Mouse (Mus musculus): ENCODE data around the gene Myl7. TPM values are rescaled to one million over a fixed set of nuclear protein-coding genes. Genes with fewer than 3 reads are reported as not detected.
A peak's percentile ranks its signal among the peaks of the same experiment; 100 is the strongest.

Myl7 gene
- total RNA-seq, 2 experiments from 2014 or later: not detected

DNA sequence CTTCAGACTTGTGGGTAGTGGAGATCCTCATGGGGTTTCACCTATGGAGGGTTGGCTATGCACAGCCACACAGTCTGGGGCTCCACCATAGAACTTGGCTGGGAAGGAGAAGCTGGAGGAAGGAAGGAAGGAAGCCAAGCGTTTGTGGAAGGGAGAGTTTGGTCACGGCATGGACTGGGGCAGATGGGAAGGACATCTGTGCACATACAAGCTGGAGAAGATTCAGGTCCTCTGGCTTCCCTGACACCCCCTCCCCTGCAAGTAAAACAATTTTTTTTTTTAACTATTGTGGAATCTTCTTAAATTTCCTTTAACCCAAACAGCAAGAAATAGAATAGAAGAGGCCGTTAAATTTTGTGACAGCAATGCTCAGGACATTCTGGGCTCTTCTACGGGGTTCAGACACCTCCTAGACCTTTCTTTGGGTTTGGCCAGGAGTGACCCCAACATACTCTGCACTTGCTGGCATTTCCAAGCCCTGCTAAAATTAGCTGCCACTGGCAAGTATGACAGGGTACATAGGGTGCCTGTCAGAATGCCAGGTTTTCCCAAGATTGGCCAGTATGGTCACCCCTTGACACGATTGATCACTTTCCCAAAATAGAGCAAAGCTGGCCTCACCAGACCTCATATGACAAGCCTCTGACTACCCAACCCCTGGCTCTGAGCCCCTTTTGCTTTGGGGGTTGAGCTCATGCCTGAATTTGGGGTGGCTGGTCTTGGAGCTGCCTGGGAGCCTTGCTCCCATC is 17.0 kb upstream of the Myl7 start:
- intact Hi-C loops (cut with DNase I): no loop called here
- no peak for TF ChIP-seq CTCF (IDR thresholded peaks at IDR 0.05)
- H3K27ac ChIP-seq: peak overlapping the region; percentile 82
- DNase-seq: peak; percentile 78
- peak overlapping the region; percentile 53 for H3K4me3 ChIP-seq

DNA sequence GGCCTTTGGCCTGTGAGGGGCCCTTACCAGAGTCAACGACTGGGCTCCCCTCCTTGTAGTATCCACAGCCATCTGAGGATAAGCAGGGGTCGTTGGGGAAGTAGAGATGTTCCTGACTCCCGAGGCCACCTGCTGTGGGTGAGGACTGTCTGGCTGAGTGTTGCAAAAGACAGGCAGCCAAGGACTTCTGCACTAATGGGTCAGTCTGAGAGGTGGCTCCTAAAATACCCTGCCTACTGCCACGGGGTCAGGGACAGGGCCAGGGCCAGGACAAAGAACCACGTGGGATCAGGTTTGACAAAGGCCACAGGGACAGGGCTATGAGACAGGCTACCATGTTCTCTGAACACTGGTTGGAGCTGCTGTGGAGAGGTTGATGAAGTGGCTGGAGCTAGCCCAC is 16.4 kb upstream of the Myl7 start:
- peak; percentile 58 for DNase-seq
- no peak for TF ChIP-seq CTCF (IDR thresholded peaks at IDR 0.05)
- Histone ChIP-seq H3K4me3 (peak overlapping the region; percentile 52), H3K27ac (peak overlapping the region; percentile 82)
- intact Hi-C loops (cut with DNase I): no loop called here

DNA sequence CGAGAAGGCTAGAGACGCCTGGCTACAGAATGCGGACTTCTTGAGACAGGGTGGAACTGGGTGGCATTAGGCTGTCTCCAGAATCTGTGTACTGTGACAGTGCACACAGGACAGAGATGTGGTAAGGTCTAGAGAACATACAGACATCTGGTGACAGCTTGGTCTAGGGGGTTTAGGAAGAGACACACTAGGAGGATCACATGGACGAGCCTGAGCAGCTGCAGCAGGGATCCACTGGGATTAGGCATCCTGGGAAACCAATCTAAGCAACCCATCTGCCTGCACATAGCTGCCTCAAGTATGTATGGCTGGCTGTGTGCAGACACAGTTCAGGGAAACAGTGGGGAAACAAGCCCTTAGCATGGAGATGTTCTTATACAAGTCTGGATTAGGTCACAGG is 15.4 kb upstream of the Myl7 start:
- Histone ChIP-seq H3K4me3 (no peak overlapping the region; the same call in 1 of the 2 replicates), H3K27ac (peak overlapping the region; percentile 82)
- DNase-seq: no peak
- intact Hi-C loops (cut with DNase I): no loop called here
- TF ChIP-seq CTCF (IDR thresholded peaks at IDR 0.05): no peak

DNA sequence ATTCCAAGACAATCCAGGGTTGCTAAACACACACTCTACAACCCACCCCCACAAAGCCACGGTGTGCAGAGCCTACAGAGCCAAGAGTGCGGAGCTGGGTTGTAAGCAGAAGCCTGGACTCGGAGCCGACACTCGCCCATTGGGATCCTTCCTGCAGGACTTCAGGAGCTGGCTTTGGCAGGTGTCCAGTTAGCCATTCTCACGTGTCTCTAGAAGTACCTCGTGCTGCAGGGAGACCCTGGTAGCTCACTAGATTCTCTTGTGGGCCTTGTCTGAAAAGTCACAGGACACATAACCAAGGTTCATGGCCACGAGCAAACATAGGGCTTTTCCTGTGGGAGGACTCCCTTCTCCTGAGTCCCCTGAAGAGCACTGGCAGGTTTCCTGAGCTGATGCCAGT is 14.7 kb upstream of the Myl7 start:
- DNase-seq: peak; percentile 39
- intact Hi-C loops (cut with DNase I): no loop called here
- H3K27ac ChIP-seq: peak overlapping the region; percentile 82
- H3K4me3 ChIP-seq: no peak overlapping the region
- no peak for TF ChIP-seq CTCF (IDR thresholded peaks at IDR 0.05)

DNA sequence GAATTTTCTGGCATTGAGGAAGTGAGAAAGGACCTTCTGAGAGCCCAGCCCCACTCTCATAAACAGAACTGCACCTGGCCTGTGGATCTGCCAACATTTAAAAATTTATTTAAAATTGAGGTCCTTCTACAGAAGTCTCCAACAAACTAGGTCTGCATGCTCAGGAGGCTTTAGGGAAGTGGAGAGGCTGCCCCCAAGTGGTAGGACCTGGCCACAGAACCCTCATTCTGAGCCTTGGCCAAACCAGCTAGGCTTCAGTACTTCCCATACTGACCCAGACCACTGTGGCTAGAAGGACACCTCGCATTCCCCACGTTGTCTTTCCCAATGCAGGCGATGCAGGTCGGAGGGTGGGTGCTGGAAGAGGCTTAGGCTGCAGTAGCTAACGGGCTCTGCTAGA is 14.1 kb upstream of the Myl7 start:
- intact Hi-C loops (cut with DNase I): no loop called here
- peak; percentile 84 for TF ChIP-seq CTCF (IDR thresholded peaks at IDR 0.05)
- Histone ChIP-seq H3K27ac (peak overlapping the region; percentile 82; the same call in 1 of the 2 replicates), H3K4me3 (peak overlapping the region; percentile 28)
- peak; percentile 73 for DNase-seq

DNA sequence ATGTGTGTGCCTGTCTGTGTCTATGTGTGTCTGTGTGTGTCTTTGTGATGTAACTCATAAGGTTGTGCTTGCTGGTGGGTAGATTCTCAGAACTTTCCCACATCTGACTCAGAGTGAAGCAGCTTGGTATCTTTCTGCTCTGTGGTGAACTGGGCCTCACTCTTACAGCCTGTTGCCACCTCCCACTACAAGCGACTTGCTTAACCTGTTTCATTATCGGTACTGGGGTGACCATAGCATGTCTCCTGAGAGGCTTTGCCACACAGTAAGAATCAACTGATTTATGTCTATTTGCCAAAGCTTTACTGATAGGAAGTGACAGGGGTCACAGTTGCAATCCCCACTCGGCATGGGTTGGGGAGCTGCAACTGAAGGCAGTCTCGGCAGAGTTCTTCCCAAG is 10.1 kb upstream of the Myl7 start:
- Histone ChIP-seq H3K4me3 (no peak overlapping the region), H3K27ac (no peak overlapping the region)
- no peak for TF ChIP-seq CTCF (IDR thresholded peaks at IDR 0.05)
- intact Hi-C loops (cut with DNase I): no loop called here
- no peak for DNase-seq

DNA sequence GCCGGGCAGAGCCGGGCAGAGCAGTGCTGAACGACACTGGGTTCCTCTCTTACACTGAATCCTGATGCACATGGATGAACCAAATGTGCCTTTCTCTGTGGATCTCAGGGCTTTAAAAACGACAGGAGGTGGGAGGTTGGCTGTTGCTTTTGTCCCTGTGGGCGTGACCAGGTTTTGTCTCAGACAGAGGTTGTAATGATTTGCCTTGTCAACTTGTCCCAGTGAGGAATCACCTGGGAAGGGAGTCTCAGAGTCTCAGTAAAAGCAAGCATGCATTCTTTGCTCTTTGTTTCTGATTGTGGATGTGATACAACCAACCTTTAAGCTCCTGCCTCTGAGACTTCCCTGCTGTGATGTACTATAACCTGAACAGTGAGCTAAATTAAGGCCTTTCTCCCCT is 8.5 kb upstream of the Myl7 start:
- TF ChIP-seq CTCF (IDR thresholded peaks at IDR 0.05): no peak
- intact Hi-C loops (cut with DNase I): no loop called here
- Histone ChIP-seq H3K4me3 (no peak overlapping the region), H3K27ac (no peak overlapping the region)
- no peak for DNase-seq

DNA sequence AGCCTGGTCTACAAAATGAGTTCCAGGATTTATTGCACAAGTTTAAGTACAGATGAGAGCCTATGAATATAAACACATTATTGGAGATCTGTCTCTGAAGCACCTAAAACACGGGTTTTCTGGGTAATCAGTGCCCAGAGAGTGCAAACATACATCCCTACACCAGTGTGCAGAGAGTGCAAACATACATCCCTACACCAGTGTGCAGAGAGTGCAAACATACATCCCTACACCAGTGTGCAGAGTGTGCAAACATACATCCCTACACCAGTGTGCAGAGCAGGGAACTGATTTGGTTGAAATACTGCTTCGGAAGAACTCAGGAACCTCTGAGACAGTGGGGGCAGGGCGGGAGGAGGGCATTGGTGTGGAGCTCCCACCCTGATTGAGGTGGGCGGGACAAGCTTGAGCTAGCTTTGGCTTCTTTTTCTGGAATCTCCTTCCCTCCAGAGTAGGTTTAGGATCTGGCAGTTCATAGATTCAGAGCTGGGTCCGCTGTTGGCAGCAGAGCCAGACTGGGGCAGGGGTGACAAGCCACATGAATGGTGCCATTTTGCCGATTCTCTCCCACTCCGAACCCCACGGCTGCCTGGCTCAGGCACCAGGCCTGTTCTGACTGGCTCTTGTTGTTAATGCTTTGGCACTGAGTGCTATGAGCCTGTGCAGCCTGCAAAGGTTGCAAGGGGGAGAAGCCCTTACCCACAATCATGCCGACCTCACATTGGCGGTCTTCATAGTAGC is 7.4 kb upstream of the Myl7 start:
- no peak for DNase-seq
- intact Hi-C loops (cut with DNase I): no loop called here

DNA sequence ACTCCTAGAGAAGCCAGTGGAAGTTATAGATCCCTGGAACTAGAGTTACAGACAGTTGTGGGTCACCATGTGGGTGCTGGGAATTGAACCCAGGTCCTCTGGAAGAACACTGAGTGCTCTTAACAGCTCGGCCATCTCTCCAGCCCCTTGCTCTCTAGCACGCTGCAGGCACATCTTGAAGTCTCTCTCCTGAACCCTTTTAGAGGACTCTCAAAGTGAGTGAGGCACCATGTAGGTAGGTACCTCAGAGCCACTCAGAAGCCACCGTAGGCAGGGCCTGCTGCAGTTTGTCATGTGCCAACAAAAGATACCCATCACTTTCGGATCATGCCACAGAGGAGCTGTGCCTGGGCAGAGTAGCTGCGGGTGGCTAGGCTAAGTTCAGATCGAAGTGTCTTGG is 6.3 kb upstream of the Myl7 start:
- intact Hi-C loops (cut with DNase I): no loop called here
- no peak for DNase-seq
- Histone ChIP-seq H3K4me3 (no peak overlapping the region), H3K27ac (no peak overlapping the region)
- no peak for TF ChIP-seq CTCF (IDR thresholded peaks at IDR 0.05)

More for the DNA sequence above, 7.4 kb upstream of the Myl7 start:
- TF ChIP-seq CTCF (IDR thresholded peaks at IDR 0.05): no peak
- no peak overlapping the region for H3K4me3 ChIP-seq
- no peak overlapping the region for H3K27ac ChIP-seq

DNA sequence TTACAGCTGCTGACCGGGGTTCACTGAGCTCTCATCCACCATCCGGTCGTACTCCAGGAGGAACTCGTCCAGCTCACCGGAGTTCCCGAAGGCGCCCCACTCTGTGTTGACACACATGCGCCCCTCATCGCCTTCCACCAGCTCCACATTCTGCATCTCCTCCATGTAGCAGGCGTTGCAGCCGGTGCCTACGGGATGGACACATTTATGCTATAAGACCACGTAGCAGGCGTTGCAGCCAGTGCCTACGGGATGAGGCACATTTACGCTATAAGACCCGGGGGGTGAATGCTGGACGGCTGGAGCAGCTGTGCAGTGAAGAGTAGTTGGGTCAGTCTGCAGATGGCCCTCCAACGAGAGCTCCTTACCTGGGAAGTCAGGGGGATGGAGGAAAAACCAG is 5.8 kb upstream of the Myl7 start:
- TF ChIP-seq CTCF (IDR thresholded peaks at IDR 0.05): no peak
- H3K4me3 ChIP-seq: no peak overlapping the region
- DNase-seq: no peak
- intact Hi-C loops (cut with DNase I): no loop called here
- H3K27ac ChIP-seq: no peak overlapping the region

DNA sequence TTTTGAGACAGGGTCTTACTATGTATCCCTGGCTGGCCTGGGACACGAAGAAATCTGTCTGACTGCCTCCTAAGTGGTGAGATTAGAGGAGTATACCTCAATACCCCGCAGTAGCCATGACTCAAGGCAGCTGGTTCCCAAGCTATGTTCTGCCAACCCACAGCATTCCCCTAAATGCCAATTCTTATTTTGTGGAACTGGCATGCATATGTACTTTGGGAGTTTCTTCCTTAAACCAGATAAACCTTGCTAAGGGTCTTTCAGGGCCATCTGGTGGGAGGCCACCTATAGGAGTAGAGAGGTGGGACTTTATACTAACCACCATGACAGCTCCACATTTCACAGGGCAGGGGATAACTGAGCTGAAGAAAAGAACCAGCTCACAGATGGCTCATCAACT is 5.3 kb upstream of the Myl7 start:
- intact Hi-C loops (cut with DNase I): no loop called here
- no peak for TF ChIP-seq CTCF (IDR thresholded peaks at IDR 0.05)
- H3K4me3 ChIP-seq: no peak overlapping the region

DNA sequence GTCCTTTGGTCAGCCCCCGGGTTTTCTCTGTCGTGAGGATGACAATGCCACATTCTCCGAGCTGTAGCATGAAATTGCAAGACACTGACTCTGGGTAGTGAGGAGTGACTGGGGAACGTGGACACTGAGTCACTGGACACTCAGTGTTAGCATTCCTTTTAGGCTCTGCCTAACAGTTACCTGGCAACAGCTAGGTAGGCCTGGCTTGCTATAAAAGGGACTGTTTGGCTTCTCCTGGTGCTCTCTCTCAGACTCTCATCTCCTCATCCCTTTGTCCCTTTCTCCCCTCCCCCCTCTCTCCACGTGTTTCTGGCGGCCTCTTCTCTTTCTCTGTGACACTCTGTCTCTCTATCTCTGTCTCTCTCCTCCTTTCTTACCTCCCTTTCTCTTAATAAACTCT is 3.8 kb upstream of the Myl7 start:
- no peak for DNase-seq
- H3K27ac ChIP-seq: no peak overlapping the region
- no peak overlapping the region for H3K4me3 ChIP-seq
- intact Hi-C loops (cut with DNase I): no loop called here
- TF ChIP-seq CTCF (IDR thresholded peaks at IDR 0.05): no peak

More for the DNA sequence above, 5.3 kb upstream of the Myl7 start:
- no peak for DNase-seq
- no peak overlapping the region for H3K27ac ChIP-seq

DNA sequence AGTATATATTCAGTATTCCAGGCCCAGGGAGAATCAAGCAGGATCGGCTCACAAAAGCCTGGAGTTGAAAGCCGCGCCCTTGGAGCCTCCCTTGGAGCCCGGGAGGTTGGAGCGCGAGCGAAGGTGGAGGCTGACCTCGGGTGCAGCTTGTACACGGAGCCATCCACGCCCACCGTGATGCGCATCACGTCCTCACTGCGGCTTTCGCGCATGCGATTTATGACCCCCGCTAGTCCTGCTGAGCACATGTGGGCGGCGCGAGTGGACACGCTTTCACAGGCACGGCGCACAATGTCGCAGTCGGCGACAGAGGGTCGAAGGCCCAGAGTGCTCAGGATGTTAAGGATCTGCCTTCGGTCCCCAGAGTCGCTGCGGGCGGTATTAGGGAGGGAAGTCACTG is 3.4 kb upstream of the Myl7 start:
- TF ChIP-seq CTCF (IDR thresholded peaks at IDR 0.05): no peak
- peak; percentile 48 for DNase-seq
- H3K4me3 ChIP-seq: peak overlapping the region; percentile 50
- intact Hi-C loops (cut with DNase I): no loop called here
- no peak overlapping the region for H3K27ac ChIP-seq
